Mouse (Mus musculus): Measurements from ENCODE around the gene Slc4a1. TPM values are rescaled to one million over a fixed set of nuclear protein-coding genes. Genes with fewer than 3 reads are reported as not detected.

The Slc4a1 gene
- polyA plus RNA-seq, 2 experiments, result 570 to 606 TPM

DNA sequence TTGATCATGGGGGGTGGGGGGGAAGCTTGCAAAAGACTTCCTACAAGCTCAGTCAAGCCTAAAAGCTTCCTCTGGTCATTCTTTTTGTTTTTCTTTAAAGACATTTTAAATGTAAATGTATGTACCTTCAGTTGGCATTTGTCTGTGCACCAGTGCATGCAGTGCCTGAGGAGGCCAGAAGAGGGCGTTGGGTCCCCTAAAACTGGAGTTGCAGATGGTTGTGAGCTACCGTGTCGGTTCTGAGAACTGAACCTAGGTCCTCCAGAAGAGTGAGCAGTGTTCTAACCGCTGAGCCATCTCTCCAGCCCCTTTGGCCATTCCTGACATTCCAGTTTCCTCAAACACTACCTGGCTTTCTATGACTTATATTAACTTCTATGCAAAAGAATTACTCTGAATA lies 26.4 kb downstream of the Slc4a1 start:
- H3K4me1 ChIP-seq (replicated peaks; ENCODE audit: control insufficient read depth in 2 of 2, insufficient read depth in 2 of 2, low read length in 1 of 2), result no peaks in the 10 kb centered on the region
- H3K4me2 ChIP-seq (ENCODE audit: low read depth), result no peak overlapping the region
- H3K9me3 ChIP-seq (ENCODE audit: control insufficient read depth, low read length), result no peaks in the 10 kb centered on the region
- no peaks in the 10 kb centered on the region for H3K36me3 ChIP-seq (replicated peaks; ENCODE audit: control insufficient read depth, insufficient read depth, low read depth)
- DNase-seq (ENCODE audit: low read depth in 3 of 3, low spot score in 3 of 3) (no peak), ATAC-seq (ENCODE audit: insufficient read depth) (no peak)
- no peaks in the 10 kb centered on the region; the same call in 1 of the 2 replicates for H3K27me3 ChIP-seq (ENCODE audit: control insufficient read depth, insufficient read depth, low read length)
- 58% methylated on average over 4 of the region's 4 CpGs for WGBS (ENCODE audit: insufficient replicate concordance)
- H3K9ac ChIP-seq (replicated peaks), result no peak overlapping the region
- no peak overlapping the region for H3K27ac ChIP-seq
- H3K4me3 ChIP-seq (ENCODE audit: insufficient read depth in 1 of 2, low read depth in 2 of 2, low read length in 2 of 2), result no peak overlapping the region
- TF ChIP-seq EP300 (IDR thresholded peaks at IDR 0.05; ENCODE audit: low read depth) (no peak), CTCF (IDR thresholded peaks at IDR 0.05; ENCODE audit: low read depth) (peak; percentile 67)

DNA sequence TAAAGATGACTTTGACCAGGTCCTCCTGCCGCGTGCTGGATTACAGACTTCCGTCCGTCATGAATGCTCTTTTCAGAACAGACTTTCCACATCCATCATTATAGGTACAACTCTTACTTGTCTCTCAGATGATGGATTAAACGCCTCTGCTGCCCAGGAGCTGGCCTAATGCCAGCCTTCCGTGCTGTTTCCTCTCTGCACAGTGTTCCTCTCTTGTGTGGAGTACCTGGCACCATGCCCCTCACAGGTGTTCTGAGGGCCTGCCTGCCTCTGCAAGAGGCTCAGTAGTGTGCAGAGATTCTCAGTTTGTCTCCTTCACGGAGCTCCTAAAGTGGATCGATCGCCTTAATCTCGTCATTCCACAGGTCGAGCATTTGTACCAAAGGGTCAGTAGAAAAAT lies 26.8 kb downstream of the Slc4a1 start:
- DNase-seq (ENCODE audit: low read depth in 3 of 3, low spot score in 3 of 3), result no peak
- H3K27ac ChIP-seq, result no peak overlapping the region
- H3K9me3 ChIP-seq (ENCODE audit: control insufficient read depth, low read length), result no peaks in the 10 kb centered on the region
- TF ChIP-seq EP300 (IDR thresholded peaks at IDR 0.05; ENCODE audit: low read depth) (no peak), CTCF (IDR thresholded peaks at IDR 0.05; ENCODE audit: low read depth) (no peak)
- ATAC-seq (ENCODE audit: insufficient read depth), result no peak
- no peak overlapping the region for H3K4me2 ChIP-seq (ENCODE audit: low read depth)
- no peaks in the 10 kb centered on the region for H3K36me3 ChIP-seq (replicated peaks; ENCODE audit: control insufficient read depth, insufficient read depth, low read depth)
- H3K4me3 ChIP-seq (ENCODE audit: insufficient read depth in 1 of 2, low read depth in 2 of 2, low read length in 2 of 2), result no peak overlapping the region
- H3K4me1 ChIP-seq (replicated peaks; ENCODE audit: control insufficient read depth in 2 of 2, insufficient read depth in 2 of 2, low read length in 1 of 2), result no peaks in the 10 kb centered on the region
- H3K9ac ChIP-seq (replicated peaks), result no peak overlapping the region
- no peaks in the 10 kb centered on the region; the same call in 1 of the 2 replicates for H3K27me3 ChIP-seq (ENCODE audit: control insufficient read depth, insufficient read depth, low read length)
- WGBS (ENCODE audit: insufficient replicate concordance), result 71% methylated on average over 11 of the region's 11 CpGs

DNA sequence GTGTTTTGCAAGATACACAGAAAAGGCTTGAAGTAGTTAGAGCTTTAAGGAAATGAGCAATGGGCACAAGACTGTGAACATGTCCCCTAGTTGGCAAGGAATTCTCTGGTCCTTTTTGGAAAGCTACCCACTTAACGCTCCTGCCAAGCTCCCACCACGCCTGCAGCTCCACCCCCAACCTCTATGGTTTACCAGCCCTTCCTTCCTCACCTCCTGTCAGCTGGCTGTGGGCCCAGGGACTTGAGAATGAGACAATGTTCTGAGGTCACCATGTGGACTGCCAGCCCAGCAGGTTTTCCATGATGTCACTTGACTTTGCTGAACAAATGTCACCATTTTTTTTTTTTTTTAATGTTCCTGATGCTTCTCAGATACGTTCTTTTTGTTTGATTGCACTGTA lies 27.4 kb downstream of the Slc4a1 start:
- WGBS (ENCODE audit: insufficient replicate concordance), result 15% methylated on average over 3 of the region's 3 CpGs
- H3K36me3 ChIP-seq (replicated peaks; ENCODE audit: control insufficient read depth, insufficient read depth, low read depth), result no peaks in the 10 kb centered on the region
- ATAC-seq (ENCODE audit: insufficient read depth), result no peak
- no peak overlapping the region for H3K4me2 ChIP-seq (ENCODE audit: low read depth)
- TF ChIP-seq EP300 (IDR thresholded peaks at IDR 0.05; ENCODE audit: low read depth), result no peak
- TF ChIP-seq CTCF (IDR thresholded peaks at IDR 0.05; ENCODE audit: low read depth), result no peak
- no peak for DNase-seq (ENCODE audit: low read depth in 3 of 3, low spot score in 3 of 3)
- H3K4me3 ChIP-seq (ENCODE audit: insufficient read depth in 1 of 2, low read depth in 2 of 2, low read length in 2 of 2), result no peak overlapping the region
- H3K9ac ChIP-seq (replicated peaks), result no peak overlapping the region
- no peaks in the 10 kb centered on the region for H3K9me3 ChIP-seq (ENCODE audit: control insufficient read depth, low read length)
- H3K27me3 ChIP-seq (ENCODE audit: control insufficient read depth, insufficient read depth, low read length), result no peaks in the 10 kb centered on the region; the same call in 1 of the 2 replicates
- no peak overlapping the region for H3K27ac ChIP-seq
- H3K4me1 ChIP-seq (replicated peaks; ENCODE audit: control insufficient read depth in 2 of 2, insufficient read depth in 2 of 2, low read length in 1 of 2), result no peaks in the 10 kb centered on the region

DNA sequence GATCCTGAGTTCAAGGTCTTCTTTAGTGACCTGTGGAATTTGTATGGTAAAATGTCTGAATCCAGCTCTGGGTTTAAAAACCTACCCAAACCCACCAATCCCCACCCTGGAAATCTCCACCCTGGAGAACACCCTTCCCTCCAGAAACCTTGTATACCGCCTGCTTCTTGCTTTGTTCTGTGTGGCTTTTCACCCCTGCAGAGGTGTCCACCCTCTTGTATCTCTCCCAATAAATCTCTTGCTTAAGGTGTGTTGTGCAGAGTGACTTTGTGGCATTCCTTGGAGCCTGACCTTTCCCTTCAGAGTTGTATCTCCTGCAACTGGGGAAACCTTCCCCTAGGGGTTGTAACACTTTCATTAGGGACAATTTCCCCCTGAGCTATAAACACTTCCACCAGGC lies 28.1 kb downstream of the Slc4a1 start:
- Histone ChIP-seq H3K27ac (no peak overlapping the region), H3K9ac (replicated peaks) (no peak overlapping the region), H3K4me1 (replicated peaks; ENCODE audit: control insufficient read depth in 2 of 2, insufficient read depth in 2 of 2, low read length in 1 of 2) (no peaks in the 10 kb centered on the region), H3K36me3 (replicated peaks; ENCODE audit: control insufficient read depth, insufficient read depth, low read depth) (no peaks in the 10 kb centered on the region), H3K4me2 (ENCODE audit: low read depth) (no peak overlapping the region), H3K9me3 (ENCODE audit: control insufficient read depth, low read length) (no peaks in the 10 kb centered on the region), H3K27me3 (ENCODE audit: control insufficient read depth, insufficient read depth, low read length) (no peaks in the 10 kb centered on the region; the same call in 1 of the 2 replicates), H3K4me3 (ENCODE audit: insufficient read depth in 1 of 2, low read depth in 2 of 2, low read length in 2 of 2) (no peak overlapping the region)
- no peak for TF ChIP-seq CTCF (IDR thresholded peaks at IDR 0.05; ENCODE audit: low read depth)
- TF ChIP-seq EP300 (IDR thresholded peaks at IDR 0.05; ENCODE audit: low read depth), result no peak
- whole genome bisulfite sequencing (ENCODE audit: insufficient replicate concordance), result 60% methylated on average over 1 of the region's 1 CpGs
- DNase-seq (ENCODE audit: low read depth in 3 of 3, low spot score in 3 of 3), result no peak
- no peak for ATAC-seq (ENCODE audit: insufficient read depth)

DNA sequence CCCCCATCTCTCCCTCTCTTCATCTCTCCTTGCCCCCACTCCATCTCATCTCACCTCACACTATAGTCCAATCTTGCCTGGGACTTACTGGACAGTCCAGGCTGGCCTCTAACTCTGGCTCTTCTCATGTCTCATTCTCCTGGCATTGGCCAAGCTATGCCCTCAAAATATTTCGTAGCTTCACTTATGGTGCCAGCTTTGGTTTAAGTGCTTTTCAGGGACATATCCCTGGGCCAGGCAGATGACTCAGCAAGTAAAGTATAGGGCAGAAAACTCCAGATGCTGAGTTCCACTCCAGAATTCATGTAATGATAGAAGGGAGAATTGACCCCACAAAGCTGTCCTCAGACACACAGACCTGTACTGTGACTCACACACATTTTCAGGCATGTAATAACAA lies 29.8 kb downstream of the Slc4a1 start:
- no peak overlapping the region for H3K9ac ChIP-seq (replicated peaks)
- no peaks in the 10 kb centered on the region for H3K36me3 ChIP-seq (replicated peaks; ENCODE audit: control insufficient read depth, insufficient read depth, low read depth)
- TF ChIP-seq EP300 (IDR thresholded peaks at IDR 0.05; ENCODE audit: low read depth), result no peak
- TF ChIP-seq CTCF (IDR thresholded peaks at IDR 0.05; ENCODE audit: low read depth), result no peak
- no peak overlapping the region for H3K4me3 ChIP-seq (ENCODE audit: insufficient read depth in 1 of 2, low read depth in 2 of 2, low read length in 2 of 2)
- H3K4me1 ChIP-seq (replicated peaks; ENCODE audit: control insufficient read depth in 2 of 2, insufficient read depth in 2 of 2, low read length in 1 of 2), result no peaks in the 10 kb centered on the region
- no peak overlapping the region for H3K4me2 ChIP-seq (ENCODE audit: low read depth)
- H3K27ac ChIP-seq, result no peak overlapping the region
- 54% methylated on average over 1 of the region's 1 CpGs for WGBS (ENCODE audit: insufficient replicate concordance)
- DNase-seq (ENCODE audit: low read depth in 3 of 3, low spot score in 3 of 3) (no peak), ATAC-seq (ENCODE audit: insufficient read depth) (no peak)
- no peaks in the 10 kb centered on the region for H3K9me3 ChIP-seq (ENCODE audit: control insufficient read depth, low read length)
- H3K27me3 ChIP-seq (ENCODE audit: control insufficient read depth, insufficient read depth, low read length), result no peaks in the 10 kb centered on the region; the same call in 1 of the 2 replicates
